Mouse (Mus musculus) heart, embryonic 16.5 days (tissue): ENCODE measurements around the gene Nol11. TPM values are rescaled to one million over a fixed set of nuclear protein-coding genes. Genes with fewer than 3 reads are reported as not detected.

ENCODE experiments used
- ATAC-seq: fragments of 200-750 bp; cut with Nextera tagmentation; replicated peaks from 2 replicates; pipeline ENCODE4 v1.8.0; 2017; ENCODE audit warnings: moderate number of reproducible peaks; ENCODE audit not compliant: insufficient read depth, low FRiP score; ENCODE audit errors: extremely low read depth
- H3K27ac ChIP-seq: fragments of 300-500 bp; sonication (generic); 2 replicates; pipeline ENCODE4 v1.5.1; 2014; ENCODE audit warnings: mild to moderate bottlenecking, low read length, control low read depth, moderate library complexity
- H3K27me3 ChIP-seq: fragments of 300-500 bp; sonication (generic); 2 replicates; pipeline ENCODE4 v1.6.1; 2014; ENCODE audit warnings: low read length, mixed read lengths; ENCODE audit not compliant: control insufficient read depth, insufficient read depth
- H3K36me3 ChIP-seq: fragments of 300-500 bp; sonication (generic); 2 replicates; pipeline ENCODE4 v1.6.1; 2014; ENCODE audit not compliant: control insufficient read depth, insufficient read depth
- H3K4me1 ChIP-seq: fragments of 300-500 bp; sonication (generic); 2 replicates; pipeline ENCODE4 v1.6.1; 2014; ENCODE audit warnings: low read length, mixed read lengths; ENCODE audit not compliant: control insufficient read depth, insufficient read depth
- H3K4me2 ChIP-seq: fragments of 300-500 bp; sonication (generic); 2 replicates; pipeline ENCODE4 v1.6.1; 2014; ENCODE audit warnings: low read depth, mild to moderate bottlenecking, control low read depth, low read length
- H3K4me3 ChIP-seq: fragments of 300-500 bp; sonication (generic); 2 replicates; pipeline ENCODE4 v1.5.1; 2014; ENCODE audit warnings: mild to moderate bottlenecking, control low read depth, low read length
- H3K9ac ChIP-seq: fragments of 300-500 bp; sonication (generic); 2 replicates; pipeline ENCODE4 v1.6.1; 2014; ENCODE audit warnings: low read length, control low read depth
- H3K9me3 ChIP-seq: fragments of 300-500 bp; sonication (generic); replicated peaks from 2 replicates; pipeline ENCODE4 v1.6.1; 2016; ENCODE audit warnings: low read length; ENCODE audit not compliant: control insufficient read depth
- WGBS: fragments of 180-500 bp; shearing (Covaris S2); extraction: QIAGEN DNeasy Blood & Tissue Kit; methylation state at CpG from one replicate; pipeline ENCODE4 v1.1.7; 2014; 5-methylcytosine and 5-hydroxymethylcytosine counted together
- polyA plus RNA-seq: library from polyadenylated mRNA; unstranded; fragments of >200 nt; fragmentation: Nextera tagmentation; extraction: Ambion mirVana; gene quantifications from 2 replicates; pipeline ENCODE4 v1.2.1, GENCODE M21; 2015

Nol11 gene
- polyA plus RNA-seq, 1 experiment from 2014 or later: 49.8 TPM

- Histone ChIP-seq H3K27ac (0 out of 2 replicates have a peak overlapping the region, but pooled peaks have one; percentile 12), H3K4me2 (no peak overlapping the region), H3K9ac (no peak overlapping the region), H3K36me3 (peaks cover 5% of the 10 kb centered on the region; the same call in 1 of the 2 replicates), H3K4me1 (peaks cover 24% of the 10 kb centered on the region), H3K4me3 (no peak overlapping the region), H3K27me3 (no peaks in the 10 kb centered on the region), H3K9me3 (no peaks in the 10 kb centered on the region)
- WGBS: 60% methylated on average over 8 of the region's 8 CpGs
- no peak for ATAC-seq
Measured at GRCm38 (mm10) chr11:107223667-107224214, 34.6 kb upstream of the Nol11 start.

- no peak overlapping the region for H3K9ac ChIP-seq
- H3K9me3 ChIP-seq: no peaks in the 10 kb centered on the region
- H3K4me1 ChIP-seq: peaks cover 24% of the 10 kb centered on the region
- H3K4me2 ChIP-seq: 0 out of 2 replicates have a peak overlapping the region, but pooled peaks have one; percentile 1
- no peak for ATAC-seq
- H3K36me3 ChIP-seq: no peaks in the 10 kb centered on the region
- peak overlapping the region; percentile 62 for H3K27ac ChIP-seq
- WGBS: 60% methylated on average over 1 of the region's 1 CpGs
- H3K27me3 ChIP-seq: no peaks in the 10 kb centered on the region
- H3K4me3 ChIP-seq: no peak overlapping the region
Measured at GRCm38 (mm10) chr11:107223169-107223561, 34.0 kb upstream of the Nol11 start.

- Histone ChIP-seq H3K4me3 (no peak overlapping the region), H3K9ac (no peak overlapping the region), H3K36me3 (no peaks in the 10 kb centered on the region), H3K27ac (peak overlapping the region; percentile 62), H3K4me2 (peak overlapping the region; percentile 1; the same call in 1 of the 2 replicates), H3K9me3 (no peaks in the 10 kb centered on the region), H3K27me3 (no peaks in the 10 kb centered on the region), H3K4me1 (peaks cover 24% of the 10 kb centered on the region)
- 42% methylated on average over 12 of the region's 12 CpGs for WGBS
- no peak for ATAC-seq
Measured at GRCm38 (mm10) chr11:107222531-107223168, 33.5 kb upstream of the Nol11 start.

- no peak overlapping the region for H3K4me3 ChIP-seq
- no peak overlapping the region for H3K4me2 ChIP-seq
- no peaks in the 10 kb centered on the region for H3K27me3 ChIP-seq
- H3K36me3 ChIP-seq: peaks cover 13% of the 10 kb centered on the region
- no peak for ATAC-seq
- H3K4me1 ChIP-seq: no peaks in the 10 kb centered on the region
- no peak overlapping the region for H3K27ac ChIP-seq
- no peak overlapping the region for H3K9ac ChIP-seq
- peaks cover 4% of the 10 kb centered on the region; the same call in 1 of the 2 replicates for H3K9me3 ChIP-seq
- WGBS: 82% methylated on average over 9 of the region's 9 CpGs
Measured at GRCm38 (mm10) chr11:107215111-107215510, 25.9 kb upstream of the Nol11 start.

GRCm38 (mm10) chr11:107213745-107214144, 24.6 kb upstream of the Nol11 start:
- whole genome bisulfite sequencing: 65% methylated on average over 5 of the region's 5 CpGs
- H3K4me1 ChIP-seq: no peaks in the 10 kb centered on the region
- no peak overlapping the region for H3K27ac ChIP-seq
- no peak overlapping the region for H3K9ac ChIP-seq
- no peak overlapping the region for H3K4me2 ChIP-seq
- peaks cover 13% of the 10 kb centered on the region for H3K36me3 ChIP-seq
- no peak overlapping the region for H3K4me3 ChIP-seq
- H3K9me3 ChIP-seq: peaks cover 4% of the 10 kb centered on the region; the same call in 1 of the 2 replicates
- no peak for ATAC-seq
- H3K27me3 ChIP-seq: no peaks in the 10 kb centered on the region

GRCm38 (mm10) chr11:107209818-107210217, 20.6 kb upstream of the Nol11 start:
- Histone ChIP-seq H3K27ac (no peak overlapping the region), H3K9me3 (no peaks in the 10 kb centered on the region), H3K4me2 (no peak overlapping the region), H3K4me1 (no peaks in the 10 kb centered on the region), H3K36me3 (no peaks in the 10 kb centered on the region), H3K9ac (no peak overlapping the region), H3K27me3 (no peaks in the 10 kb centered on the region), H3K4me3 (no peak overlapping the region)
- 78% methylated on average over 13 of the region's 13 CpGs for WGBS
- no peak for ATAC-seq

GRCm38 (mm10) chr11:107201773-107202172, 12.6 kb upstream of the Nol11 start:
- Histone ChIP-seq H3K27me3 (no peaks in the 10 kb centered on the region), H3K36me3 (no peaks in the 10 kb centered on the region), H3K27ac (peak overlapping the region; percentile 47), H3K9me3 (no peaks in the 10 kb centered on the region), H3K9ac (peak overlapping the region; percentile 3; the same call in 1 of the 2 replicates), H3K4me2 (peak overlapping the region; percentile 43), H3K4me3 (peak overlapping the region; percentile 34), H3K4me1 (peaks cover 11% of the 10 kb centered on the region)
- 35% methylated on average over 11 of the region's 11 CpGs for WGBS
- ATAC-seq: peak; percentile 60

- 84% methylated on average over 5 of the region's 5 CpGs for WGBS
- H3K9ac ChIP-seq: no peak overlapping the region
- no peak for ATAC-seq
- H3K4me1 ChIP-seq: peaks cover 16% of the 10 kb centered on the region
- no peak overlapping the region for H3K4me3 ChIP-seq
- no peaks in the 10 kb centered on the region for H3K9me3 ChIP-seq
- no peak overlapping the region for H3K4me2 ChIP-seq
- H3K27me3 ChIP-seq: no peaks in the 10 kb centered on the region
- H3K36me3 ChIP-seq: no peaks in the 10 kb centered on the region
- H3K27ac ChIP-seq: no peak overlapping the region
Measured at GRCm38 (mm10) chr11:107199281-107199680, 10.1 kb upstream of the Nol11 start.

- H3K27ac ChIP-seq: no peak overlapping the region; the same call in 1 of the 2 replicates
- no peak overlapping the region for H3K4me2 ChIP-seq
- 54% methylated on average over 2 of the region's 2 CpGs for WGBS
- peak; percentile 60; the same call in 1 of the 2 replicates for ATAC-seq
- no peak overlapping the region for H3K9ac ChIP-seq
- H3K9me3 ChIP-seq: no peaks in the 10 kb centered on the region
- H3K36me3 ChIP-seq: no peaks in the 10 kb centered on the region
- H3K27me3 ChIP-seq: no peaks in the 10 kb centered on the region
- H3K4me1 ChIP-seq: peaks cover 5% of the 10 kb centered on the region; the same call in 1 of the 2 replicates
- no peak overlapping the region for H3K4me3 ChIP-seq
Measured at GRCm38 (mm10) chr11:107195334-107195733, 6.2 kb upstream of the Nol11 start.
